Mouse (Mus musculus) ovary, postnatal 10 days (tissue): ENCODE data around the gene Zfp827.

Experiments used
- DNase-seq: peaks from one replicate; pipeline ENCODE4 v3.0.0; 2022; ENCODE audit warnings: low spot score

Gene Zfp827

DNA sequence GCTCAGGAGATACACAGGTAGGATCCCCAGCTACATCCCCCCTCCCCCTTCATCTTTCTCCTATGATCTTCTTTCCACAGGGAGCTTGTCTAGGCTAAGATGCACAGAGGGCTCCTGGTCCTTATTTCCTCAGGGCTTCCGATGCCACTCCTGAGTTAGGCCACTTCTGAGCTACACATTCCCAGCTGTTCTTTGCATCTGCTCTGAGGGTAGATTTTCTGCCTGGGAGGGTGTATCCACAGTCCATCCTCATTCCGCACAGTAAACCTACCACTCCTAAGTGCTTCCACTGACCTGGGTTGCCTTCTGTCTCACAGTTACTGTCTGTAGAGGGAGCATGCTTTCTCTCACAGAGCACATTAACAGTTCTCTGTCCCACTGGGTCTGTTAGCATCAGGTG lies 37.7 kb downstream of the Zfp827 start:
- DNase-seq: no peak

DNA sequence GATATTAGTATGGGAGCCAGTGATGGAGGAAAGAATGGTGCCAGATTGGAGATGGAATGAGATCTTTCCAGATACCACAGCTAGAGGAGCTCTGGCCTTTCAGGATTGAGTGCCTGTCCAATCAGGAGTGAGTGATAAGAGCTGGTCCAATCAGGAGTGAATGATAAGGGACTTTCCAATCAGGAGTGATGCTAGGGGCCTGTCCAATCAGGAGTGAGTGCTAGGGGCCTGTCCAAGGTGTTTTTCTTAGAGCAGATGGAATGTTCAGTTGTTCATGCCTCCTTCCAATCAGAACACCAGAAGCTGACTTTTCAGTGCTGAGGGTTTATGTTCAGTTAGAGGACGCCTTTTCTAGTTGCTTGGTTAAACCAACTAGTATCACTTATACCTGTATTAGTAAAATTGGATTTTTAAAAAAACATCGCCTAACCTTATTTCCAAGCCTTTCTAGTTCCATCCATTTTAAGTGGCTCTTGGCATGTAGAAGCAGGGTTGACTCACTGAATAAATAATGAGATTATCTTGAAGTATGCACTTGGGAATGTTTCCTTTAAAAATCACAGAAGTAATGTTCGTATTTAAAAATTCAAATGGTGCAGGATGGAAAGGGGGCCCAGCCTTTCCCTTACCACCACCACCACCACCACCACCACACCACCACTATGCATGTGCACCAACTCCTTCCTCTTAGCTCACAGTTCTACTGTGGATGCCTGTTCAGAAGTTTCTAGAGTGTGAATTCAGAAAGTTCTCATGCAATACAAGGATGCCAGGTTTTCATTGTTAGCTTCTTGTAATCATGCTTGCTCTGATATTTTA lies 39.8 kb downstream of the Zfp827 start:
- no peak for DNase-seq

DNA sequence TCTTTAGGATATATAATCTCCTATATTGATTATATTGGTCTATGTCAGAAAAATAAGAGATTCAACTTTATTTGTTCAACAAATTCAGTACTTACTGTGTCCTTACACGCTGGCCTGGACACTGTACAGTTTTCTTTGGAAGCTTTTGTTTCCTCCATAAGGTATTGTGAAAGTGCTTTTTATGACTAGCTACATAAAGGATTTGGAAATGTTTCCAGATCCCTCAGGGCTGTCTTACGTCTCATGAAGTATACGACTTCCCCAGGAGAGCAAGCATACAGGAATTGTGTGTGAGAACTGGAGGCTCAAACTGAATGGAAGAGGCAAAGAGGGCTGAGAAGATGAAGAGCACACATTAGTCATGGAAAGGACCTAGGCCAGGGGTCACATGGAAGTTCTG lies 45.1 kb downstream of the Zfp827 start:
- no peak for DNase-seq

DNA sequence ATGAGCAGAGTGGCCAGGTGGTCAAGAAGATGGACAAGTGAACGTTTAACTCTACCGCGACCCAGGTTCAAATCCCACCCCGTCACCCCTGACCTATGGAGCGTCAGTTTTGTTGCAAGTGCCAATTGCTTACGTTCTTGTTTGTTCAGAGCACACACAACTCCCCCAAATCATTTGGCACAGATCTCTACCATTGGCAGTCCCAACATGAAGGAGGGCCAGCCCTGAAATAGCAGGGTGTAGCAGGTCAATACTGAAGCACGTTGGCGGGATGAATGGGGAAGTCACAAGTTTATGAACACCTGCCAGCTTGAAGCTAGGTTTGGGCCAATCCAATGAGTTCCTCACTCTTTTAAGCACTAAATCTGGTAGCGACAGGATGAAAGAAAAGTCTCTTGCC lies 46.7 kb downstream of the Zfp827 start:
- DNase-seq: no peak

DNA sequence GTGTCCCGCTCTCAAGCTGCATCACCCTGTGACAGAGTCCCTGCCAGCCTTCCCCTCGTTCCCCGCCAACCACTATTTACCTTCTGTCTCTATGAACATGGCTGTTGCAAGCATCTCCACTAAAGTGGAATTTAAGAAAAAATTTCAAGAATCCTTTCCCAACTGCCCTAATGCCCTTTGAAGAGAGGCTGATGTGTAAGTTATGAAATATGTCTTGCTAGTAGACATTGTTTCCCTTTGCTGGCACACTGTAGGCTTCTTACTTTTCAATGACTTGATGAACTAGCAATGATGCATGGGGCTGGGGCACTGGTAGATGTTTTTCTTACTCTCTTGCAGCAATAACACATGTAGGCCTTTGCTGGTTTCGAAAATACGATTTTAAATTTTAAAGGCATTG lies 49.0 kb downstream of the Zfp827 start:
- no peak for DNase-seq

DNA sequence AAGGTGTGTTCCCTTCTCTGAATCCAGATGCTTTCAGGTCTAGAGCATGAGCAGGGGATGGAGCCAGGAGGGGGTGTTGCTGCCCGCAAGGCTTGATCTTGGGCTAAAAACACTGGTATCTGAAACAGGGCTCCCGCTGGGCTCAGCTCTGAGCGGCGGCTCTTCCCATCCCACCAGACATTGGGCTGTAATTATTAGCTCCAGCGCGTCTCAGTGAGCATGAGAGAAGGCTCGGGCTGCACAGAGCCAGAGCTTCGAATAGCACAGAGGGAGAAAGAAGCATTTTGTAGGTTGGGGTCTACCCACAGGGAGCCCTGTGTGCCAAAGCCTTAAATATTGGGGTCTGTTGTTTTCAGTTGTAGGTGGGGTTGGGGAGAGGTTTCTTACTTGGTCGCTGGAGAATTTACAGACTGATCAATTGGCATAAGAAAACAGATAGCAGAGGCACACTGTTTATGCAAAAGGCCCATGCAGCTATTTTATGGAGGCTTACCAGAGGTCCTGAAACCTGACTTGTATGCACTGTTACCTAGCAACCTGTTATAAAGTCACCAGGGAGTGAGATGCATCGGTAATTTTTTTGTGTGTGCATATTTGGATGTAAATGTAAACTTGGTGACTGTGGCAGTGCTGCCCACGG lies 50.4 kb downstream of the Zfp827 start:
- no peak for DNase-seq

DNA sequence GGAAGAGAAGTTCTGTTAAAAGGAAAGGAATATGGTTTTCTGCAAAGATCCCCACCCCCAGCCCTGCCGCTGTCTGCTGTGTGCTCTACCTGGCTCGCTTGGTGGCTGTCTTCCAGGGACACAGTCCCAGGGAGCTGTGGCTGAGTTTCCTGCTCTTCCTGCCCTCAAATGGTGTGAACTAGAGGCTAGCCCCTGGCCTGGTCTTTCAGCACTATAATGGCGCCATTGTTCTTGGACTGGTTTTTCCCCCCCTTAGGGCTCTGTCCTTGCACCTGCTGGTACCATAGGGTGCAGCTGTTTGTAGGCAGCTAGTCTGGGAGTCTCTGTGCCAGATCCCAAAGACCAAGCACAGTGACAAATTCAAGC lies 50.9 kb downstream of the Zfp827 start:
- DNase-seq: no peak

DNA sequence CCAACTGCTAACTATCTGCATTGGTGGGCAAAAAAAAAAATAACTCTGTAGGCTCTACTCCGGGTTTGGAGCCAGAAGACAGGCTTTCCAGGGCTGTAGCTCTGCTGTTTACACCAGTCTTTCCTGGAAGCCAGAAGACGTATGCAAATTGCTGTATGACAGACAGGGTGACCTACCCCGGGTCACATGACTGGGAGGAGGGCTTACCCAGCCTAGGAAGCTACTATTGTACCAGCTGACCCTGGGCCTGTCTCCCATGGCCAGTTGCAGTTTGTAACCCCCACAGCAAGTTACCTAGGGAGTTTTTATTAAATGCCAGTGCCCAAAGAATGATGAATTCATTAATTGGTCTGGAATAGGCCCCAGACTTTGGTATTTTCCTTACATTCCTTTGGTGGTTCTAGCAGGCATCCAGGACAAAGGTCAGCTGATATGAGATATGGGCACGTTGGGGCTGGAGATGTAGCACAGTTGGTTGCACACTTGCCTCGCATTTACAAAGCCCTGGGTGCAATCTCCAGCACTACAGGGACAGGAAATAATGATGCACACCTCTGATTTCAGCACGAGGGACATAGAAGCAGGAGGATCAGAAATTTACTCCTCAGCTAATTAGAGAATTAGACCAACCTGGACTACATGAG lies 52.0 kb downstream of the Zfp827 start:
- DNase-seq: no peak

DNA sequence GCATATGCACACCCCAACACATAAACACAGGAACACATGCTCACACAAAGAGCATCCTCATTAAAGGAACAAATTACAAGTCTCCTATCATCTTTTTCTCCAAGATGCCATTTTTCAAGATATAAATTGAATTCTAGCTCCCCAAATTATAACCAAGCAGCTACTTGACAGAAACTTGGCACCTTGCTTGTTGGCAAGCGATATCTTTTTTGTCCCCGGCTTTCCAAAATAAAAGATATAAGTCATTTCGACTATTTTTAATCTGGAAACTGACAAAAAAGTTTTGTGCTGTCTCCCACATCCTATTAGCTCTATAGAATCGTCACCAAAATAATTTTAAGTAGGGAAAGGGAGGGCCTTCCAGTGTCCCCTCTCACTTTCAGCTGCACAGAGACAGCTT lies 53.1 kb downstream of the Zfp827 start:
- no peak for DNase-seq

DNA sequence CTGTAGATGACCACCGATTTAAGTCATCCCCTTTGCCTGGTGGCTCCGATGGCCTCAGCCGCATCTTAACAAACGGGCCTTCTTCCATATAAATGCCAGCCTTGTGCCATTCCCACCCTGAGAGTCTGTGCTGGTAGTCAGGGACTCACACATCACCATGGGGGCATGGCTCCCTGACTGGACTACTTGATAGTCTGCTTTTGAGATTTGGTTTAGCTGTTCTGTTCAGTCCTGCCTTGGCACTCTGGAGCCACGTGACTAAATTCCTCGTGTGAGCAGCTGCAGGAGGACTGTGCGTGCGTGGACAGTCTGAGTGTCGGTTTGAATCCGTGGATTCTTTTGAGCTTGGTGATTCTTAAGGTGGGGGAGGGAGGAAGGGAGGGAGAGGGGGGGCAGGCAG lies 53.7 kb downstream of the Zfp827 start:
- DNase-seq: no peak

DNA sequence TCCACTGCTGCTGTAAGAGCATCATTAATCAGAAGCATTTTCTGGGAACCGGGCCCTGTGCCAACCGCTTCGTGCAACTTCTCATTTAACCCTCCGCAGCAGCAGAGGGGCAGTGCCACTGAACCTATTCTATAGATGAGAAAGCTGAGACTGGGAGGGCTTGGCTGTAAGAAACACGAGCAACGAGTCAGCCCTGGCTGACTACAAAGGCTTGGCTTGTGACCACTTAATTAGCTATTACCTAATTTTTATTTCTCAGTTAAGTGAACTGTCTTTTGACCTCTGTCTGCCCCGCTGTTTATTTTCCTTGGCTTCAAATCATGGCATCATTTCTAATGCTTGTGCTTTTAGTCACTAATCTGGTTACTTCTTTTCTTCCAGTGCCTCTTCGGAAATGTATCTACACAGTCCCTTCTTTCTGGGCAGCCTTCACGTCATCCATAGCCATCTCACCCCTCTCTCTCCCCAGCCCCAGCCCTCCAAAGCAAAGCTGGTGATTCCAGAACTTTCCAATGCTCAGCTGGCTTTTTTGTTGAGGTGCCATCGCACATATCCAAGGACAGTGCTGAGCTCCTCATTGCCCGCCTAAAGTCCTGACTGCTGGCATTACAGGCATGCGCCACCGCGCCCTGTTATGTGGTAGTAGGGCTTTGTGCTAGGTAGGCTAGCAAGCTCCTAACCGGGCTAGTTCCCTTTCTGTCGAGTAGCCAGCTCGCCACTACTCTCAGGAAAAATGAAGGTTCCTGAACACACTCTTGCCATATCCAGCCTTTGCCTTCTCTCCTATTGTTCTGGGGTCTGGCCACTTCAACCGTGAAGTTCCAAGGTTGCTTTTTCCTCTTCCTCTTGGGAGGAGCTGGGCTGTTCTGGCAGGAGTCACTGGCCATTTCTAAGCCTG lies 55.5 kb downstream of the Zfp827 start:
- no peak for DNase-seq

DNA sequence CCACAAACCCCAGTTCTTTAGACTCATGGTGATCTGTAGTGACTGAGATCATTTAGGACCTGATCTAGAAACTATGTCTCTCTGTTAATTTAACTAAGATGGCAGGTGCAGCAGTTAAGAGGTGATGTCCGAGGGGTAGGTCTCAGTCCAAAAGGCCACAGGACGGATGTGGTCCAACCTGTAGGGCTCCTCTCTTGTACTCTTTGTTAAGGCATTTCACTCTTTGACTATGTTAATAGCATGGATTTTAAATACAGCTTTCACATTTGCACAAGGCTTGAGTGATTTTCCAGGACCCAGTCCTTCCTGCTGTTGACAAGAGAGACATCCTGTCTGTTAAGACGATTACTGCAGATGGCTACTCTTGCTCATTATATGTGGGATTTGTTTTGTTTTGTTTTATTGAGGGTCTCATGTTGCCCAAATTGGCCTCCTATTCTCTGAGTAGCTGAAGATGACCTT lies 56.2 kb downstream of the Zfp827 start:
- no peak for DNase-seq

DNA sequence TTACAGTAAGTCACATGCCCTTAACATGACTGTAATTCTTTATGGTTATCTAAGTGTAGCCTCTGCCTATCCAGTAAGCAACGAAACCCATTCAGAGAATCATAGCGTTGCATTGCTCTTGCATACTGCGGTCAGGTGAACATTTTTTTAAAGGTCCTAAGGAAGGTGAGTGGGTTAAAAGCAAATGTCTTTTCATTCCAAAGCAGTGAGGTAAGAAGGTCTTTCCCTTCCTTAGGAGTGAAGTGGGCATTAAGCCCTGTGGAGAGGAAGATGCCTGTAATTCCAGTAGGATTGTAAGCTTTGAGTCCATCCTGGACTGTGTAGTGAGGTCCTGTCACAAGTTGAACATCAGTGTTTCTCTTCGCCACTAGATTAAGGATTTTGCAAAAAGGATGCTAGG lies 66.2 kb downstream of the Zfp827 start:
- DNase-seq: no peak

DNA sequence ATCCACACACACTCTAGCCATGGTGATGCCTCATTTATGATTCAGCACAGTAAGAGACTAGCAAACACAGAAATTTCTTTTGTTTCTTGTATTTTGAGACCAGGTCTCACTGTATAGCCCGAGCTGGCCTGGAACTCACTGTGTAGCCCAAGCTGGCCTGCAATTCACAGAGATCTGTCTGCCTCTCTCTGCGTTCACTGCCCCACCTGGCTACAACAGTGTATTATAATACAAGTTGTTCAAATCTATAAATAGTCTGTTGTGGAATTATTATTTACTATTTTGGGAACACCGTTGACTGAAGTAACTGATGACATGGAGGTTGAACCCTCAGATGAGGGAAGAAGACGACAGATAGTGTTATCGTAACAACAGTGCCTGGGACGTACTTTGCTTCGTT lies 66.9 kb downstream of the Zfp827 start:
- DNase-seq: no peak

DNA sequence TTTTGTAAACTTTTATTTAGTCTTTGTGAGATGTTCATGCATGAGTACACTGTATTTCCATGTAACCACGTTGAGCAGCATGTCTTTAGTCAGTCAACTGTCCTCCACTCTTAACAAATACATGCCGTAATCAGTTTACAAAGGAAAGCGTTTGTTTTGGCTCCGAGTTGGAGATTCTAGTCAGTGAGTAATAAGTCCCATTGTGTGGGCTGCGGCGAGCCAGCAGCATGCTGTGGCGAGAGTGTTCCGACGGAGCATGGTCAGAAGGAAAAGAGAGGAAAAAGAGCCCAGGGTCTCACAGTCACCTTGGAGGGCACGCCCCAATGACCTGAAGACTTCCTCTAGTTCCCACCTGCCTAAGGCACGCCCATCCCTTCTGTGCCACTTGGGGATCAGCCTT lies 68.7 kb downstream of the Zfp827 start:
- DNase-seq: no peak

DNA sequence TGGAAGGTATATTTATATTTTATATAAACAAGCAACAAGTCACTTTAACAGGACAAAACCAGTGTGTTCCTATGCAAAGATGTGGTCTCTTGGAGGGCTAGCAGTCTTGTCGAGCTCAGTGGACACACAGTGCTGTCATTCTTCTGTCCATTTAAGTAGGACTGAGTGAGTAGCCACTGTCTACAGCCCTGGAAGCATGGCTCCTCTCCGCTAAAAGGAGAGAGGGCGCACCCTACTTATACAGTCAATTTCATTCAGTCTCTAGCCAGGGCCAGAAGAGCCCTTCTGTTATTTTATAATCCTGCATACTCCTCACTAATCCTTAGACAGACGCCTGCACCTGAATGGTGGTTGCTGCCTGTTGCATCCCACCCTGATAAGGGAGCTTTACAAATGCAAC lies 74.5 kb downstream of the Zfp827 start:
- DNase-seq: no peak

DNA sequence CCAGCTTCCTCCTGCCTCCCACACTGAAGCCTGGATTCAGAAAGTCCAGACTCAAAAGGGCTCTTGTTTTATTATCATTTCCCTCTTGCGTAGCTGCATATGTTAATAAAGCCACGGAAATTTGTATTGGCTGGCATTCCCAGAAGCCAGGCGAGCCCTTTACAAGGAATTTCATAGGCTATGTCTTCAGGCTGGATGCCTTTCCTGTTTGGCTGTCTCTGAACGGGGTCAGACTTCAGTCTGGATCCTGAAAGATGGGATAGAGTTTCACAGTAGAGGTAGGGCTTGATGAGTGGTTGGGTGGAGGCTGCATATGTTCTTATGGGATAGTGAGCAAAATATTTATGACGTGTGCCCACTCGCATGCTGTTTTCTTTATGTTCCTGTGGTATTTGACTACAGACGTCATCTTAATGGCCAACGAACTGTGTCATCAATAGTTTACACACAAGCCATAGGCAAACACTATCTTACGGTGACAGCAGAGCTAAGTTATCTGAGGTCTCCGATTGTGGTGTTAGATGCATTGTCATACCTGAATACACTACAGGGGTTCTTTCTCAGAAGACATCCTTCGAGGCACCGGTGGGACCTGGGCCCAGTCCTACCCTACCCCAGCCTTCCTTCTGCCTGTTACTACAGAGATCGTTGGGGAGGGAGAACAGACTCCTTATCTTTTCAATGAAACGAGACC lies 75.1 kb downstream of the Zfp827 start:
- DNase-seq: no peak

DNA sequence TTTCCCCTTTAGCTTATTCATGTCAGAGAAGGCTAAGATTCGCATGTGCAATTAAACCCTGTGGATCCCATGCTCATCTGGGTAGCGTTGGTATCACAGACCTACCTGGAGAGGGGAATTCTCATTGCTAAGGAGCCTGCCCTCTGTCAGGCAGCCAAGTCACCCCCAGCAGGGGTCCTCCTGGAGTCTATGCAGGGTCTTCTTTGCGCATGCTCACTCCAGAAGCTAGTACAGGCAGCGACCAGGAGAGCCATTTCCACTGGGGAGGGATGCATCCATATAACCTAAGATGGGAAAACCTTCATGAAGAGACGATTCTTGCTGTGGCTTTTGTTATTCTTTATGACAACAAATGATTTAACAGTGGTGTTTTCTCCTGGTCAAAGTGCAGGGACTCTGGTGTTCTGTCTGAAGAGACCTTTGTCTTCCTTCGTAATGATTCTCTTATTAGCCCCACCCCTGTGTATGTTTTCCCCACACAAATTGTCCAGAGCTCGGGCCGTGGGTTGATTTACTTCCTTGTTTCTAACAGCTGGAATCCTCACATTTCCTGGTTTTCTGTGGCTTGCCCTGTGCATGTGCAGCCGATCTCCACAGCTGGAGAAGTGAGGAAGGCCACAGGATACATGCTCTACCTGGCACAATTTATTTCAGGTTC lies 75.8 kb downstream of the Zfp827 start:
- no peak for DNase-seq

DNA sequence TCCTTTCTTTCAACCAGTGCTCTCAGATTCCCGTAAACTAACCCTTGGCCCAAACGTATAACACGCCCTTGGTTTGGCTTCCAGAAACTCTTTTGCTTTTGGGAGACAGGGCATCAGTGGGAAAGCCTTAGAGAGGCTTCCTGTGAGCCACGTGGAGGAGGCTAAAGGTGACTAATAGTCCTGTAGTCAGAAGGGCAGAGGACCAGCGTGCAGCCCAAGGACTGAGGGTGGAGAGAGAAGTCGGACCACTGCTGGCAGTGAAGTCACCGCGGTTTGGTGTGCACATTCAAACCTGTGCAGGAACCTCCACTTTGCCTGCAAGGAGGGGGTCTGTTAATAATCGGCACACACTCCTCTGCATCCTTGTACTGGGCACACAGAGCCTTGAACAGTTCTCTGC lies 76.4 kb downstream of the Zfp827 start:
- DNase-seq: no peak

DNA sequence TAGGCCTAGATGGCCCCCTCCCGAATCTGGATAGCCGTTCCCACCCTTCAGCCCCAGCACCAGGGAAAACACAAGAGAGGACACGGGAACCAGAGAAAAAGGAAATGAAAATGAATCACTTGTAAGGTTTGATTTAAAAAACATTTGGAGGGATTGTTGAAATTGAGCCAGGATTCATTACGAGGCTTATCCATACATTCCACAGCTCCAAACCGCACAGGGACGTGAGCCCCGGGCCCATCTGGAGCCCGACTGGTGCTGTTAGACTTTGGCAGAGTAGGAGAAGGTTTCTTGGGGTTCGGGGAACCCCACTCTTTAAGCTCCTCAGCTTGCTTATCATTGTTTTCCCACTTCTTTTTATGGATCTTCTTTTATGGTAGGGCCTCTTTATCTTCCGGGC lies 76.9 kb downstream of the Zfp827 start:
- DNase-seq: no peak

DNA sequence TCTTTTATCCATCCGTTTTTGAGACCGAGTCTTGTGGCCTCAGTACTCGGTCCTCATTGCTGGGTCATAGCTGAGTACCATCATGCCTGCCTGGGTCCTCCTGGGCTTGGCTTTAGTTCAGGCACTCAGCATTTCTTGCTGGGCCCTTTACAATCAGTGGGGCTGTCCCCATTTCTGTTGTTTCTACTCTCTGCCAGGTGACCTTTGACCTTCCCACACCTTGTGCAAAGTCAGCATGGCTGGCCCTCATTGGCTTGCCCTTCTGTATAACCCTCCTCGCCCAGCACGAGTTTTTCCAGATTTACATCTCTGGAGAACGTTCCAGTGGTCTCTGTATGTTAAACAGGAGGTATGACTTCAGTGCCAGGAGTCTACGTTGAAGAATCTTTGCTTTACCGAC lies 83.2 kb downstream of the Zfp827 start:
- DNase-seq: no peak
